Mouse (Mus musculus): ENCODE data around the gene Nr2f1. TPM values are rescaled to one million over a fixed set of nuclear protein-coding genes. Genes with fewer than 3 reads are reported as not detected.
"Not testable (repeated sequence)": the region's sequence is repeated elsewhere in the genome, so short reads cannot be mapped to it uniquely, and the experiment has no call there.

Gene Nr2f1
- 6.8 and 9.5 TPM in 2 replicates for polyA plus RNA-seq (2014; fragmentation: Nextera tagmentation; extraction: Ambion mirVana)

DNA sequence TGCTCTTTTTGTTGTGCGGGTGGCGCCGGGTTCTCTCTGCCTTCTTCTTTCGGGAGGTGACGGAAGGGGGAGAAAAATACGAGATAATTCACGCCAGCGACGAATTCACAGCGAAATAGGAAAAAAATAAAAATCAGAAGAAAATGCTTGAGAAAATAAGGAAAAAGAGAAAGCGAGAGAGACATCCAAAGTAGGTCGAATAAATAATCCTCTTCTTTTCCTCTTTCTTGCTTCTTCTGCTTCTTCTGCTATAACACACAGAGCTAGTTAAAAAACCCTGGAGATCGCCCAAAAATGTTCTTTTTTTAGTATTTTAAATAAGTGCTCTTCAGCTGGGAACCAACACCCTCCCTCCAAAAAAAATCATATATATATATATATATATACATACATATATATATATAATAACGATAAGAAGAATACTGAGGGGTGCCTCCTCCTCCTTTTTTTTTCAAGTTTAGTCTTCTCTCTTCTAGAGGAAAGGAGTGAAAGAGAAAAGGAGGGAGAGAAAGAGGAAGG lies at the start of gene Nr2f1:
Gene Nr2f1 (minus strand): TSS at position 116 of the 519 bp plus-strand sequence.
- 1% methylated on average over 14 of the region's 14 CpGs for WGBS
- Histone ChIP-seq H3K9me3 (ENCODE audit: low read depth, low read length) (no peaks in the 10 kb centered on the region), H3K4me3 (ENCODE audit: low read depth, low read length) (peak within 1 kb of the TSS; percentile 58), H3K4me2 (peak within 1 kb of the TSS; percentile 80), H3K9ac (peak within 1 kb of the TSS; percentile 67), H3K27me3 (ENCODE audit: insufficient read depth, low read length) (peaks cover 27% of the 10 kb centered on the region), H3K4me1 (ENCODE audit: insufficient read depth) (peaks cover 5% of the 10 kb centered on the region), H3K36me3 (ENCODE audit: insufficient read depth) (peaks cover 7% of the 10 kb centered on the region; the same call in 1 of the 2 replicates), H3K27ac (ENCODE audit: low read depth) (peak within 1 kb of the TSS; percentile 91)
- ATAC-seq (ENCODE audit: insufficient read depth) (no peak), DNase-seq (peak; percentile 33)
- TF ChIP-seq CTCF (IDR thresholded peaks at IDR 0.05; ENCODE audit: low read depth), result no peak

DNA sequence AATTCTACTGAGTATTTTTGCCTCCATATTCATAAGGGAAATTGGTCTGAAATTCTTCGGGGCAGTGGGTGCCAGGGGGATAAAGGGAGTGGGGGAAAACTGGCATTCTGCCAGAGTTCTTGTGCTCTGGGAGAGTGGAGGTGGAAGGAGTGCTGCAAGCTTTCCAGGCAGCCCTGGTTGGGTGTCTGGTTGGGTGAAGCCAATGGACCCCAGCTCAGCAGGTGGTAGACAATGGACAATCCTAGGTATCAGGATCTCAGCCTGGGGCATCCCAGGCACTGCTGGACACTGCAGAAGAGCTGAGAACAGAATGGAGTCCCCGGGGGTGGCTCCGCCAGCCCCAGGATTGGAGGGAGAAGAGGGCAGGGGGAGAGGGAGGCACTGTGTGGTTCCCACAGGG lies 22.1 kb upstream of the Nr2f1 start:
- Histone ChIP-seq H3K4me2 (no peak overlapping the region), H3K9ac (no peak overlapping the region), H3K4me3 (ENCODE audit: low read depth, low read length) (no peak overlapping the region), H3K36me3 (ENCODE audit: insufficient read depth) (no peaks in the 10 kb centered on the region), H3K4me1 (ENCODE audit: insufficient read depth) (no peaks in the 10 kb centered on the region), H3K27ac (ENCODE audit: low read depth) (no peak overlapping the region), H3K27me3 (ENCODE audit: insufficient read depth, low read length) (no peaks in the 10 kb centered on the region), H3K9me3 (ENCODE audit: low read depth, low read length) (no peaks in the 10 kb centered on the region)
- TF ChIP-seq CTCF (IDR thresholded peaks at IDR 0.05; ENCODE audit: low read depth), result no peak
- 73% methylated on average over 3 of the region's 3 CpGs for WGBS
- no peak for ATAC-seq (ENCODE audit: insufficient read depth)
- DNase-seq, result no peak

DNA sequence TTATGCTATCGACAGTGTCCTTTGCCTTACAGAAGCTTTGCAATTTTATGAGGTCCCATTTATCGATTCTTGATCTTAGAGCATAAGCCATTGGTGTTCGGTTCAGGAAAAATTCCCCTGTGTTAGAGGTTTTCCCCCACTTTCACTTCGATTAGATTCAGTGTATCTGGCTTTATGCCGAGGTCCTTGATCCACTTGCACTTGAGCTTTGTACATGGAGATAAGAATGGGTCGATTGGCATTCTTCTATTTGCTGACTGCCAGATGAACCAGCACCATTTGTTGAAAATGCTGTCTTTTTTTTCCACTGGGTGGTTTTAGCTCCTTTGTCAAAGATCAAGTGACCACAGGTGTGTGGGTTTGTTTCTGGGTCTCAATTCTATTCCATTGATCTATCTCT lies 20.7 kb upstream of the Nr2f1 start:
- not testable (repeated sequence) for ATAC-seq (ENCODE audit: insufficient read depth); H3K9me3 ChIP-seq (ENCODE audit: low read depth, low read length); H3K4me3 ChIP-seq (ENCODE audit: low read depth, low read length); DNase-seq; H3K9ac ChIP-seq; H3K4me1 ChIP-seq (ENCODE audit: insufficient read depth); H3K36me3 ChIP-seq (ENCODE audit: insufficient read depth); H3K27me3 ChIP-seq (ENCODE audit: insufficient read depth, low read length); H3K4me2 ChIP-seq; H3K27ac ChIP-seq (ENCODE audit: low read depth)
- WGBS, result 77% methylated on average over 6 of the region's 6 CpGs

DNA sequence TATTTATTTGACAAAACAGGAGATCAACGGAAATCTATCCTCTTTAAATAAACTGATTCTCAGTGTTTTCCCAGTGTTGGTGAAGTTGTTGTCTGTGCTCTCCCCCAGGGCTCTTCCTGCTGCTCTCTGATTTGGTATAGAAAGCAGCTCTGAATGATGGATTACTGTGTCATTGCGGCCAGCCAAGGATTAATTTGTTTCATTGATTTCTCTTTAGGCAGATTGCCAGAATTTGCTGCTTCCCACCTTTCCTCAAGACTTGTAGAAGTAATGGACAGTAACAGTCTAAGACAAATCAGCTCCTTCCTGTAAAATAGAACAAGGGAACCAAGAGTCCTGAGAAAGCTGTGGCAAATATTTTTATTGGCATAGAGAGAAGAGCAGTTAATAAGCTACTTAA lies 15.7 kb upstream of the Nr2f1 start:
- Histone ChIP-seq H3K4me1 (ENCODE audit: insufficient read depth) (peaks cover 4% of the 10 kb centered on the region; the same call in 1 of the 2 replicates), H3K9me3 (ENCODE audit: low read depth, low read length) (no peaks in the 10 kb centered on the region), H3K9ac (no peak overlapping the region), H3K4me2 (no peak overlapping the region), H3K27me3 (ENCODE audit: insufficient read depth, low read length) (peaks cover 18% of the 10 kb centered on the region), H3K4me3 (ENCODE audit: low read depth, low read length) (no peak overlapping the region), H3K27ac (ENCODE audit: low read depth) (no peak overlapping the region), H3K36me3 (ENCODE audit: insufficient read depth) (no peaks in the 10 kb centered on the region)
- DNase-seq (no peak), ATAC-seq (ENCODE audit: insufficient read depth) (no peak)
- TF ChIP-seq CTCF (IDR thresholded peaks at IDR 0.05; ENCODE audit: low read depth), result no peak
- WGBS, result 31% methylated on average over 2 of the region's 2 CpGs

DNA sequence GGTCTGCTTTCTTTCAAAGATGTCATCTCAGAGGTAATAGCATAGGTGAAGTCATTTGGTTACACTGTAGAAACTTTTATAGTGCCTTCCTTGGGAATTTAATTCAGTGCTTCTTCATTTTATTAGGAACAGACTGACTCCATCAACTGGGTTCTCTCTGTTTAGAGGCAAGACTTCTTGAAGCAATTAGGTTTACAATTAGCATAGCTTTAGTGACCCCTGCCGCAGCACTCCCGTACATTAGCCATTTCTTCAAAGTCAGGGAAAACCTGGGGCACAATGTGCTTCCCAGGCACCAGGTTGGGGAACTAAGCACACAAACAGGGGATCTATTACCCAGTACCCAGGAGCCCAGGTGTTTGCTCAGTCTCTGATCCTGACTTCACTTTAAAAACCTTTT lies 13.6 kb upstream of the Nr2f1 start:
- no peak overlapping the region for H3K9ac ChIP-seq
- no peaks in the 10 kb centered on the region for H3K9me3 ChIP-seq (ENCODE audit: low read depth, low read length)
- ATAC-seq (ENCODE audit: insufficient read depth) (no peak), DNase-seq (no peak)
- H3K4me3 ChIP-seq (ENCODE audit: low read depth, low read length), result no peak overlapping the region
- no peak overlapping the region for H3K27ac ChIP-seq (ENCODE audit: low read depth)
- no peak for TF ChIP-seq CTCF (IDR thresholded peaks at IDR 0.05; ENCODE audit: low read depth)
- peaks cover 4% of the 10 kb centered on the region; the same call in 1 of the 2 replicates for H3K4me1 ChIP-seq (ENCODE audit: insufficient read depth)
- WGBS, result 49% methylated on average over 2 of the region's 2 CpGs
- no peak overlapping the region for H3K4me2 ChIP-seq
- peaks cover 38% of the 10 kb centered on the region for H3K27me3 ChIP-seq (ENCODE audit: insufficient read depth, low read length)
- no peaks in the 10 kb centered on the region for H3K36me3 ChIP-seq (ENCODE audit: insufficient read depth)

DNA sequence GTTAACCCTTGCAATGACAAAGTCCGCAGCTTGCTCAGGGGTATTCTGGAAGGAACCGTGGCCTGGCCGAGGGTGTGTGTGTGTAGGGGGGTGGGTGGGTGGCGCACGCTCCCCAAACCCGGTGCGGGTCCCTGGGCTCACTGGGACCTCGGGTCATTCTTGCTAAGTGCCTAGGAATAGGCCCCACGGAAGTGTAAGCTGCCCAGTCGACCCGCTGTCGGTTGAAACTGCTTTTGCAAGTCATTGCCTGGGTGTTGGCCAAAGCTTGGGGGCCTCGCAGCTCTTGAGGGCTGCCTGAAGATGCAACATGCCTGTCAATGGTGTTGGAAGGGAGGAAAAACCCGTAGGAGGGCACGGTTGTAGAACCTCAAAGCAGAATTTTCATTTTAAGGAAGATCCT lies 12.6 kb upstream of the Nr2f1 start:
- H3K27me3 ChIP-seq (ENCODE audit: insufficient read depth, low read length), result peaks cover 42% of the 10 kb centered on the region
- H3K27ac ChIP-seq (ENCODE audit: low read depth), result no peak overlapping the region
- TF ChIP-seq CTCF (IDR thresholded peaks at IDR 0.05; ENCODE audit: low read depth), result no peak
- H3K9me3 ChIP-seq (ENCODE audit: low read depth, low read length), result no peaks in the 10 kb centered on the region
- 44% methylated on average over 15 of the region's 15 CpGs for WGBS
- ATAC-seq (ENCODE audit: insufficient read depth), result no peak
- H3K36me3 ChIP-seq (ENCODE audit: insufficient read depth), result no peaks in the 10 kb centered on the region
- no peak overlapping the region for H3K4me3 ChIP-seq (ENCODE audit: low read depth, low read length)
- no peak overlapping the region for H3K9ac ChIP-seq
- H3K4me1 ChIP-seq (ENCODE audit: insufficient read depth), result peaks cover 4% of the 10 kb centered on the region; the same call in 1 of the 2 replicates
- H3K4me2 ChIP-seq, result no peak overlapping the region
- DNase-seq, result no peak

GRCm38 (mm10) chr13:78211231-78212010 lies 11.9 kb upstream of the Nr2f1 start:
- Histone ChIP-seq H3K27me3 (ENCODE audit: insufficient read depth, low read length) (peaks cover 45% of the 10 kb centered on the region), H3K4me2 (no peak overlapping the region)
- no peak for ATAC-seq (ENCODE audit: insufficient read depth)

More at GRCm38 (mm10) chr13:78211231-78212010, 11.9 kb upstream of the Nr2f1 start:
- Histone ChIP-seq H3K9ac (no peak overlapping the region), H3K36me3 (ENCODE audit: insufficient read depth) (no peaks in the 10 kb centered on the region), H3K9me3 (ENCODE audit: low read depth, low read length) (no peaks in the 10 kb centered on the region), H3K4me1 (ENCODE audit: insufficient read depth) (peaks cover 4% of the 10 kb centered on the region; the same call in 1 of the 2 replicates), H3K27ac (ENCODE audit: low read depth) (no peak overlapping the region), H3K4me3 (ENCODE audit: low read depth, low read length) (no peak overlapping the region)
- no peak for TF ChIP-seq CTCF (IDR thresholded peaks at IDR 0.05; ENCODE audit: low read depth)
- no peak for DNase-seq
- 45% methylated on average over 14 of the region's 14 CpGs for WGBS
